Mouse (Mus musculus): ENCODE data around the gene Draxin. TPM values are rescaled to one million over a fixed set of nuclear protein-coding genes. Genes with fewer than 3 reads are reported as not detected.
"Not testable (repeated sequence)": the region's sequence is repeated elsewhere in the genome, so short reads cannot be mapped to it uniquely, and the experiment has no call there.

Draxin gene
- polyA plus RNA-seq (2016; fragmentation: Nextera tagmentation; extraction: Ambion mirVana): 11.8 and 12.4 TPM in 2 replicates

DNA sequence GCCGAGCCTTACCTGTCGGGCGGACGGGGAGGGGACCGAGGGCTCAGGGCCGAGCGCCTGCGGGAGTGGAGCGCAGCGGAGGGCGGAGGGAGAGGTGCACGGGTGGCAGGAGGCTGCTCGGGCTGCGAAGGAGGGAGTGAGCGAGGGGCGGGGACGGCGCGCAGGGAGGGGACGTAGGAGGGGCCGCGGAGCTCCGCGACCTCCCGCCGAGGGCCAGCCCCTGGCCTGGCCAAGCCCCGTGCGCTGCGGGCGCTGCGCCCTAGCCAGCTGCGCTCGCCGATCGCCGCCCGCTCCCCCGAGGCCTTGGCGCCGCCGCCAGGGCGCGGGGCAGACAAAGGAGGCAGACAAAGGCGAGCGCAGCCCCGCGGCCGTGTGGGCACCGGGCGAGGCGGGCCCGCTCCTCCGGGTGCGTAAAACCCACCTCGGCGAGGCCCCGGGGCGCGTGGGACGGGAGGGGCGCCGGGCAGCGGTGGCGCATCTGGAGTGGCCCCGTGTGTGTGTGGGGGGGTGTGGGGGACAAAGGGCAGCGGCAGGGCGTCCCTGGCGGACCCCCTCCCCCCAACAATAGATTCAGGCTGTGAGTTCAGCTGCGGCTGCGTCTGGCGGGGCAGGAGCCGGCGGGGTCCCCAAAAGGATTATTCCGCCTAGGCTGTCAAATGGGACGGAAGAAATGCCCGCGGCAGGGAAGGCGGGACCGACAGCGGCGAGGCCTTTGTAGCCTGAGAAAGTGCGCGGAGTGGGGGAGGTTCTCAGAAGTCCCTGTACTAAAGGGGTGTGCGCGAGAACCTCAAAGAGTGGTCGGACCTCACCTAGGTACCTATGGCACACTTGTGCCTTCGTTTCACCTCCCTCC lies at the start of gene Draxin:
Draxin (minus strand) TSS at position 138 of the 853 bp plus-strand sequence.
- ATAC-seq (ENCODE audit: low FRiP score, low read depth): peak; percentile 78
- Histone ChIP-seq H3K4me2 (replicated peaks) (peak within 1 kb of the TSS; percentile 84), H3K4me1 (peaks cover 48% of the 10 kb centered on the region), H3K9ac (peak within 1 kb of the TSS; percentile 97), H3K4me3 (peak within 1 kb of the TSS; percentile 73), H3K27ac (peak within 1 kb of the TSS; percentile 96), H3K36me3 (peaks cover 2% of the 10 kb centered on the region; the same call in 1 of the 2 replicates), H3K9me3 (no peaks in the 10 kb centered on the region), H3K27me3 (replicated peaks) (peaks cover 12% of the 10 kb centered on the region; the same call in 1 of the 2 replicates)
- under 1% methylated on average over 63 of the region's 87 CpGs for WGBS

GRCm38 (mm10) chr4:148177716-148178115 lies 47.2 kb upstream of the Draxin start:
- no peaks in the 10 kb centered on the region for H3K9me3 ChIP-seq
- no peak overlapping the region for H3K27ac ChIP-seq
- no peak overlapping the region for H3K9ac ChIP-seq
- peaks cover 16% of the 10 kb centered on the region for H3K27me3 ChIP-seq (replicated peaks)
- H3K4me1 ChIP-seq: peaks cover 10% of the 10 kb centered on the region; the same call in 1 of the 2 replicates
- H3K4me3 ChIP-seq: no peak overlapping the region
- ATAC-seq (ENCODE audit: low FRiP score, low read depth): no peak
- H3K36me3 ChIP-seq: no peaks in the 10 kb centered on the region
- H3K4me2 ChIP-seq (replicated peaks): no peak overlapping the region

GRCm38 (mm10) chr4:148176603-148177002 lies 46.1 kb upstream of the Draxin start:
- not testable (repeated sequence) for H3K27ac ChIP-seq; H3K9me3 ChIP-seq; H3K4me3 ChIP-seq; H3K36me3 ChIP-seq; H3K4me2 ChIP-seq (replicated peaks); H3K9ac ChIP-seq; ATAC-seq (ENCODE audit: low FRiP score, low read depth)
- 79% methylated on average over 5 of the region's 6 CpGs for WGBS
- Histone ChIP-seq H3K27me3 (replicated peaks) (peaks cover 24% of the 10 kb centered on the region), H3K4me1 (peaks cover 10% of the 10 kb centered on the region; the same call in 1 of the 2 replicates)

- H3K9ac ChIP-seq: no peak overlapping the region
Measured at GRCm38 (mm10) chr4:148174495-148174862, 44.0 kb upstream of the Draxin start.

DNA sequence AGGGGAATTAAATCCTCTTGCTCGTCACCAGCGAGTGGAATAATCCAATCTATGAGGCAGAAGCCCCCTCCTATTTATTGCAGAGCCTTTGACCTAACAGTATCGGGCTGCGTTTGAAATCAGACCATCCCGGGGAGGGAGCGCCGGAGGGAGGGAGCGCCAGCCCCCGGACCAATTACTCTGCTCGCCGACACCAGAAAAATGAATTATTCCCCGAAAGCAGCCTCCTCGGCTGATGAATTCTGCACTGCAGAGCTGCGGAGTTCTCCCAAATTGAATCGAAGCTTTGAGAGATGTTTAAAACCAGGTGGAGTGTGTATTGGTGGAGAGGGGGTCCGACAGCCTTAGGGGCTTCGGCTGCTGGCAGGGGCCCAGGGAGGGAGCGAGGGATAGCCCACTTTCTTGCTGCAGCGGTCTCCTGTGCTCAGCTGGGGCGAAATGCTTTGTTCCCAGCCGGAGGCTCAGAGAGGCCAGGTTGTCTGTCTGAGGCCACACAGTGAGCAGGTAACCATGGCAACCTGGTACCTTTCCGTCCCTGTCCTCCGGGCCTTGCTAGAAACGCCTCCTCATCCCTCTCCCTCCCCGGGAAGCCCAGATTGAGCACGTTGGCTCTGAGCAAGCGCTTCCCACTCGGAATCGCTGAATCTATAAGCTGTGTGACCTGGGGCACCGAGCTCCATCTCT lies 43.5 kb upstream of the Draxin start:
- WGBS: 2% methylated on average over 30 of the region's 30 CpGs
- H3K9ac ChIP-seq: peak overlapping the region; percentile 10; the same call in 1 of the 2 replicates
- peak overlapping the region; percentile 47 for H3K4me2 ChIP-seq (replicated peaks)
- no peak overlapping the region for H3K4me3 ChIP-seq
- no peaks in the 10 kb centered on the region for H3K36me3 ChIP-seq
- H3K9me3 ChIP-seq: no peaks in the 10 kb centered on the region
- peaks cover 10% of the 10 kb centered on the region for H3K4me1 ChIP-seq
- peak overlapping the region; percentile 47; the same call in 1 of the 2 replicates for H3K27ac ChIP-seq
- H3K27me3 ChIP-seq (replicated peaks): peaks cover 30% of the 10 kb centered on the region
- peak; percentile 51 for ATAC-seq (ENCODE audit: low FRiP score, low read depth)

More at GRCm38 (mm10) chr4:148174495-148174862, 44.0 kb upstream of the Draxin start:
- ATAC-seq (ENCODE audit: low FRiP score, low read depth): no peak
- H3K9me3 ChIP-seq: no peaks in the 10 kb centered on the region
- peak overlapping the region; percentile 47 for H3K4me2 ChIP-seq (replicated peaks)
- WGBS: 15% methylated on average over 12 of the region's 12 CpGs
- H3K27ac ChIP-seq: peak overlapping the region; percentile 47; the same call in 1 of the 2 replicates
- no peak overlapping the region for H3K4me3 ChIP-seq
- H3K27me3 ChIP-seq (replicated peaks): peaks cover 28% of the 10 kb centered on the region
- peaks cover 10% of the 10 kb centered on the region for H3K4me1 ChIP-seq
- no peaks in the 10 kb centered on the region for H3K36me3 ChIP-seq

GRCm38 (mm10) chr4:148171261-148171660 lies 40.8 kb upstream of the Draxin start:
- no peak overlapping the region for H3K27ac ChIP-seq
- ATAC-seq (ENCODE audit: low FRiP score, low read depth): no peak
- H3K9ac ChIP-seq: no peak overlapping the region
- no peaks in the 10 kb centered on the region for H3K9me3 ChIP-seq
- WGBS: 67% methylated on average over 3 of the region's 3 CpGs
- H3K4me1 ChIP-seq: peaks cover 14% of the 10 kb centered on the region
- H3K36me3 ChIP-seq: no peaks in the 10 kb centered on the region
- H3K27me3 ChIP-seq (replicated peaks): peaks cover 35% of the 10 kb centered on the region
- H3K4me3 ChIP-seq: no peak overlapping the region
- H3K4me2 ChIP-seq (replicated peaks): no peak overlapping the region

DNA sequence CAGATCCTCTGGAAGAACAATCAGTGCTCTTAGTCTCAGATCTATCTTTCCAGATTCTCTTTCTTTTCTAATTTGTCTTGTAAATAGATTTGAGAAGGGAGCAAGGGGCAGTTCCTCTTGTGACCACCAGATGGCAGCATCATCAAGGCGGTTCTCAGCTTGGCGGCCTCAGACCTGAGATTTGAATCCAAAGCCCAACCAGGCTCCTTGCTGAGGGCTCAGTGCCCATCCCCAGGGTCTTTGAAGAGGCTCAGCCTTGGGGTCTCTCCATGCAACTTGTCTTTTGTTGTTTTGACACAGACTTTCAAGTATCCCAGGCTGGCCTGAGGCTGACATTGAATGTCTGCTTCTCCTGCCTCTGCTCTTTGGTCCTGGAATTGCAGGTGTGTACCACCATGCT lies 40.3 kb upstream of the Draxin start:
- H3K4me2 ChIP-seq (replicated peaks): no peak overlapping the region

GRCm38 (mm10) chr4:148169586-148169985 lies 39.1 kb upstream of the Draxin start:
- WGBS: 24% methylated on average over 15 of the region's 15 CpGs
- H3K4me3 ChIP-seq: no peak overlapping the region
- no peak overlapping the region for H3K9ac ChIP-seq
- no peak for ATAC-seq (ENCODE audit: low FRiP score, low read depth)
- no peak overlapping the region for H3K27ac ChIP-seq
- H3K4me1 ChIP-seq: peaks cover 26% of the 10 kb centered on the region
- H3K4me2 ChIP-seq (replicated peaks): no peak overlapping the region
- H3K36me3 ChIP-seq: no peaks in the 10 kb centered on the region
- peaks cover 47% of the 10 kb centered on the region for H3K27me3 ChIP-seq (replicated peaks)
- H3K9me3 ChIP-seq: no peaks in the 10 kb centered on the region

More for the DNA sequence above, 40.3 kb upstream of the Draxin start:
- Histone ChIP-seq H3K9me3 (no peaks in the 10 kb centered on the region), H3K27me3 (replicated peaks) (peaks cover 39% of the 10 kb centered on the region), H3K36me3 (no peaks in the 10 kb centered on the region), H3K4me1 (peaks cover 17% of the 10 kb centered on the region), H3K4me3 (no peak overlapping the region), H3K9ac (no peak overlapping the region), H3K27ac (no peak overlapping the region)
- no peak for ATAC-seq (ENCODE audit: low FRiP score, low read depth)
- whole genome bisulfite sequencing: 1% methylated on average over 2 of the region's 2 CpGs

DNA sequence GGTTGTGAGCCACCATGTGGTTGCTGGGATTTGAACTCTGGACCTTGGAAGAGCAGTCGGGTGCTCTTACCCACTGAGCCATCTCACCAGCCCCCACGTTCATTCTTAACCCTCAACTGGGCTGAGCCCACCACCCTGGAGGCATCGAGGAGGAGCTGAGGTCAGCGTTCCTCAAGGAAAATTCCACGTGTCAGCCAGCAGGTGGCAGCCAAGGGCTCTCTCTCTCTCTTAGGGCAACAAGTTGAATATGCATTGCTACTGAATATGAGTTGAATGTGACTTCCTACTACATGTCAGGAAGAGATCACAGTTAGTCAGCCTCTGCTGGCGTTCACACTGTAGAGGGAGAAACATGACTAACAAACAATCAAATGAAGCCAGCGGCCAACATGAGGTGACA lies 37.8 kb upstream of the Draxin start:
- Histone ChIP-seq H3K4me2 (replicated peaks) (no peak overlapping the region), H3K4me3 (no peak overlapping the region), H3K4me1 (peaks cover 27% of the 10 kb centered on the region), H3K27me3 (replicated peaks) (peaks cover 54% of the 10 kb centered on the region), H3K9ac (no peak overlapping the region), H3K36me3 (no peaks in the 10 kb centered on the region), H3K27ac (no peak overlapping the region), H3K9me3 (no peaks in the 10 kb centered on the region)
- no peak for ATAC-seq (ENCODE audit: low FRiP score, low read depth)
- 26% methylated on average over 7 of the region's 7 CpGs for WGBS

DNA sequence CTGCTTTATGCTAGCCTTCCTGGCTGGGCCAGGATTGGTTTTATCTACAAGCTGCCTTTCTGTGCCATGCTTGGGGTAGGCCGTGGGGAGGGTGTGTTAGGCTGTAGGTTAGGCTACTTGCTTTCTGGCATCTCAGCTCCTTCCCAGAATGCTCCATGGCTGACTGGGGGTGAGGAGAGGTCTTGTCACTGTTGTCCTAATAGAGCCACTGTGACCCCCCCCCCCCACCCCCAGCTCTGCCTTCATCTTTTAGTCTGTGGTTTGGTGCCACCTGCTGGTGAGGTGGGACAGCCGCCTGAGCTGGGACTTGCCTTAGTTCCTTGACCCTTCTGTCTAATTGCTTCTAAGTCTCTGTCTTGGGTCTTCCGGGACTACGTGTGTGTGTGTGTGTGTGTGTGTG lies 36.5 kb upstream of the Draxin start:
- peak overlapping the region; percentile 41 for H3K4me2 ChIP-seq (replicated peaks)
- no peak overlapping the region for H3K4me3 ChIP-seq
- H3K27ac ChIP-seq: no peak overlapping the region
- 0 out of 2 replicates have a peak, but pooled peaks have one; percentile 10 for ATAC-seq (ENCODE audit: low FRiP score, low read depth)
- peaks cover 55% of the 10 kb centered on the region for H3K27me3 ChIP-seq (replicated peaks)
- no peaks in the 10 kb centered on the region for H3K36me3 ChIP-seq
- H3K9ac ChIP-seq: no peak overlapping the region; the same call in 1 of the 2 replicates
- WGBS: 33% methylated on average over 4 of the region's 4 CpGs
- peaks cover 27% of the 10 kb centered on the region for H3K4me1 ChIP-seq
- no peaks in the 10 kb centered on the region for H3K9me3 ChIP-seq

- WGBS: 5% methylated on average over 10 of the region's 10 CpGs
- Histone ChIP-seq H3K9me3 (no peaks in the 10 kb centered on the region), H3K27ac (no peak overlapping the region), H3K36me3 (no peaks in the 10 kb centered on the region), H3K4me2 (replicated peaks) (peak overlapping the region; percentile 41), H3K27me3 (replicated peaks) (peaks cover 59% of the 10 kb centered on the region), H3K4me1 (peaks cover 27% of the 10 kb centered on the region), H3K9ac (no peak overlapping the region; the same call in 1 of the 2 replicates), H3K4me3 (no peak overlapping the region)
- ATAC-seq (ENCODE audit: low FRiP score, low read depth): peak; percentile 22; the same call in 1 of the 2 replicates
Measured at GRCm38 (mm10) chr4:148166431-148166830, 35.9 kb upstream of the Draxin start.

GRCm38 (mm10) chr4:148165551-148165950 lies 35.1 kb upstream of the Draxin start:
- WGBS: 6% methylated on average over 17 of the region's 17 CpGs
- H3K27me3 ChIP-seq (replicated peaks): peaks cover 68% of the 10 kb centered on the region
- no peaks in the 10 kb centered on the region for H3K9me3 ChIP-seq
- H3K4me1 ChIP-seq: peaks cover 36% of the 10 kb centered on the region
- no peak overlapping the region for H3K9ac ChIP-seq
- H3K4me3 ChIP-seq: no peak overlapping the region
- no peak for ATAC-seq (ENCODE audit: low FRiP score, low read depth)
- H3K27ac ChIP-seq: no peak overlapping the region
- H3K4me2 ChIP-seq (replicated peaks): peak overlapping the region; percentile 41; the same call in 1 of the 2 replicates
- H3K36me3 ChIP-seq: no peaks in the 10 kb centered on the region
